Mouse (Mus musculus): ENCODE results near the gene Tmem132d.
"Not testable (repeated sequence)": the region's sequence is repeated elsewhere in the genome, so short reads cannot be mapped to it uniquely, and the experiment has no call there.

Gene Tmem132d

GRCm38 (mm10) chr5:127751262-127751975 lies 681.5 kb downstream of the Tmem132d start:
- no peak for DNase-seq

- not testable (repeated sequence) for DNase-seq
Measured at GRCm38 (mm10) chr5:127749540-127749939, 683.3 kb downstream of the Tmem132d start.

DNA sequence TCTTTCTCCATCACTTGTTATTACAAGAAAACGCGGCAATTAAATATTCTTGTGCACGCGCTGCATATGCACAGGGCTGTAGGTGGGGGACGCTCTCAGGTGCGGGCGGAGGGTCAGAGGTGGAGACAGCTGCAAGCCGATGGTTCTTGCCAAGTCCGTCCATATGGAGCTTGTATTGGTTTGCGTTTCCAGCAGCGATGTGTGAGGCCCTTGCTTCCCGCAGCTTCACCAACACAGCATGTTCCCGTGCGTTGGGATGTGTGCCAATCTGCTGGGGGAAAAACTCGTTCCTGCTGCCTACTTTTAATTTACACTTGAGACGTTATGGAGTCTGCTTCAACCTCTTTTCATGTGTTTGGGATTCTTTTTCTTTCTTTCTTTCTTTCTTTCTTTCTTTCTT lies 691.5 kb downstream of the Tmem132d start:
- DNase-seq: no peak
